Mouse (Mus musculus) MN1 (cell line): Measurements from ENCODE around the gene Pcmt1.

ENCODE experiments used
- DNase-seq: peaks from one replicate; pipeline ENCODE4 v3.0.0-alpha.2; 2016; ENCODE audit warnings: low spot score

Gene Pcmt1

GRCm38 (mm10) chr10:7589592-7590233 lies 91.2 kb downstream of the Pcmt1 start, which contains the start of gene Lrp11:
Gene Lrp11, plus strand, starts transcription at chr10:7589800.
- peak; percentile 96 for DNase-seq

DNA sequence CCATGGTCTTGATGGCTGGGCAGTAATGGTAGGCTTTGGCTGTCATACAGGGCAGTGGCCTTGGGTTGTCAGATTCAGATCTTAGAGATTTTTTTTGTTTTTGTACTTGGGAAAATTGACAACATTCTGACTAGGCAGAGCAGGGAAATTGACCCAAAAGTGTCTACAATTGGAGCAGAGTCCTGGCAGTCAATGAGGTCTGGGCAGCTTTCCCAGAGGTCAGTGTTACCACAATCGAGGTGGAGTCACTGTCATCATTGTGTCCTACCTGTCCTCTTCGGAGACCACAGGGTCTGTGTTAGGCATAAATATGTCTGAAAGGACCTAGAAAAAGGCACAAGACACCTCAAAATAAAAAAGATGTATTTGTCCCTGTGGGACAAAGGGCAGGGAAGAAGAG lies 94.2 kb downstream of the Pcmt1 start:
- DNase-seq: no peak

DNA sequence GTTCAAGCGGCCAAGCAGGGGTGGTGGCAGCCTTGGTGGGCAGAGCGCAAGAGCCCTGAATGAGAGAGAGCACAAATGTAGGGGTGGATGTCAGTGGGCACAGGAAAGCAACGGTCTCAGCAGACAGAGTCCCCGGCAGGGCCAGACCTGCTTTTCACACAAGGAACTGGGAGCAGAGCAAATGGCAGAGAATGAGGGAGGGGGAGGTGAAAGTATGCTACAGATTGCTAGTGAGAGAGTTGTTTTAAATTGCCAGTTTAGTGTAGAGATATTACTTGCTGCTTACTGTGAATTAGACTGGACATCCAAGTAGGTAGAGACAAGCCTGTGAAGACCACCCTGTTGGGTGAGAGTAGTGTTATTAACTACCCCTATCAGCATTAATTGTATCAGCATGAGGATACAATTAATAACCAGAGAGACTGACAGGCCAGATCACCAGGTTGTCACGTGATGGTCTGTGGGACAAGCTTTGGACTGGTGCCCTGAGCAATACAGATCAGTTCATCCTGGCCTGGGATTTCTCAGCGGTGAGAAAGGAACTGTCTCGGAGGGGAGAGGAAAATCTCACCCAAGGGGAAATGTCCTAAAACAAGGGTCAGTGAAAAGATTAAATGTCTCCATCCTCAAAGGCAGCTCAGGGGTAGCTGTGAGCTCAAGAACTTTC lies 97.9 kb downstream of the Pcmt1 start:
- peak; percentile 82 for DNase-seq

DNA sequence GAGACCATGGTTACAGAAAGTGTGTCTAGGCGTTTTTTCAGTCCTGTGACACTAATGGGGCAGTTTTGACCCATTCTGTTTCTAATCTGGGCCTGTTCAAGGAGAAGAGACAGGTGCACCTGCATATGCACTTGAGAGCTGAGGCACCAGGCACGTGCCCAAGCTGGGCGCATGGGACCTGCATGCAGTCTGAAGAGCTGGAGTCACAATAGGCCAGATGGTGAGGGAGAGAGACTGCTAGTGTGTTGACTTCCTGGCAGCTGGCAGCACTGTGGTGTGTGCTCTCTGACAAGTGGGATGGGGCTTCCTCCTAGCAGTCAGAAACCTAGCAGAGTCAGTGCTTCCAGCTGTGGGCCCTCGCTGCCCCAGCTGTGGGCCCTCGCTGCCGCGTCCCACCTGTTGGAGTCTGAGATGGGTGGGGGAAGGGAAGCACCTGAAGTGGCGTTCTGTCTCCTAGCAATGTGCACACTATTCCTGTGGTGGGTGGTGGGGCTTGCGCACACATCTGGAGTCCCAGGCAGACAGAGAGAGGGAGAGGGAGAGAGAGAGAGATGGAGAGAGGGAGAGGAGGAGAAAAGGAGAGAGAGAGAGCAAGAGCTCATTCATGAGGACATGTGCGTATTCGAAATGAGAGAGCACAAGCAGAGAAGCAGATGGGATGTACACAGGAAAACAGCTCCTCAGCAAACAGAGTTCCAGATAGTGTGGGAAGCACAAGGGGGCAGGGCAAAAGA lies 98.6 kb downstream of the Pcmt1 start:
- DNase-seq: peak; percentile 71

DNA sequence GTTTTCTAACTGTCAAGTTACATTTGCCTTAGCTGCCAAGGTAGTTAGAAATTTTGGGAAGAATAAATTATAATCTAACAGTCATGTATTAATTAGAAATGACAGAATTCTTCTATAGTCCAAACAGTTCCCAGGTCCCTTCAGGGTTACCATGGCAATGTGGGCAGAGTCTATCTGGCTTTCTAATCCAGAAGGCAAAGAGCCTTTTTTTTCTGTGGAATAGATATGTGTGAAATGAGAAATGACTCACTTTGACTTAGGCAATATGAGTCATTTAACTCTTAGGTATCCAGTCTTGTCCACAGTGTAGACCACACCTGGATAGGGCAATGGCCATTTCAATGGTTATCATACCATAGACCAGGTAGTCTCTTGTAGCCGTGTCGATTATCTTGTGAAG lies 99.5 kb downstream of the Pcmt1 start:
- DNase-seq: peak; percentile 48
